Mouse (Mus musculus) embryonic facial prominence, embryonic 10.5 days (tissue): ENCODE data around the gene Gsg1l. TPM values are rescaled to one million over a fixed set of nuclear protein-coding genes. Genes with fewer than 3 reads are reported as not detected.

Experiments used
- DNase-seq: peaks from one replicate; pipeline ENCODE4 v3.0.0-alpha.2; 2017; ENCODE audit warnings: low spot score
- H3K27ac ChIP-seq: fragments of 300-500 bp; sonication (generic); replicated peaks from 2 replicates; pipeline ENCODE4 v1.5.1; 2016; ENCODE audit warnings: mild to moderate bottlenecking
- H3K27me3 ChIP-seq: fragments of 300-500 bp; sonication (generic); replicated peaks from 2 replicates; pipeline ENCODE4 v1.6.1; 2016; ENCODE audit warnings: low read depth, mild to moderate bottlenecking; ENCODE audit not compliant: poor library complexity, severe bottlenecking
- H3K36me3 ChIP-seq: fragments of 300-500 bp; sonication (generic); replicated peaks from 2 replicates; pipeline ENCODE4 v1.6.1; 2016; ENCODE audit warnings: mild to moderate bottlenecking, moderate library complexity
- H3K4me1 ChIP-seq: fragments of 300-500 bp; sonication (generic); 2 replicates; pipeline ENCODE4 v1.6.1; 2016
- H3K4me3 ChIP-seq: fragments of 300-500 bp; sonication (generic); 2 replicates; pipeline ENCODE4 v1.5.1; 2016; ENCODE audit warnings: mild to moderate bottlenecking, moderate library complexity
- H3K9me3 ChIP-seq: fragments of 300-500 bp; sonication (generic); 2 replicates; pipeline ENCODE4 v1.6.1; 2016; ENCODE audit warnings: mild to moderate bottlenecking
- WGBS: fragments of 180-500 bp; shearing (Covaris S2); methylation state at CpG from one replicate; pipeline ENCODE4 v1.1.7; 2016; 5-methylcytosine and 5-hydroxymethylcytosine counted together
- polyA plus RNA-seq: library from polyadenylated mRNA; unstranded; fragments of >200 nt; fragmentation: Nextera tagmentation; extraction: Ambion mirVana; gene quantifications from 2 replicates; pipeline ENCODE4 v1.2.1, GENCODE M21; 2016

Gene Gsg1l
- polyA plus RNA-seq, 1 experiment from 2014 or later: 0.65 TPM

DNA sequence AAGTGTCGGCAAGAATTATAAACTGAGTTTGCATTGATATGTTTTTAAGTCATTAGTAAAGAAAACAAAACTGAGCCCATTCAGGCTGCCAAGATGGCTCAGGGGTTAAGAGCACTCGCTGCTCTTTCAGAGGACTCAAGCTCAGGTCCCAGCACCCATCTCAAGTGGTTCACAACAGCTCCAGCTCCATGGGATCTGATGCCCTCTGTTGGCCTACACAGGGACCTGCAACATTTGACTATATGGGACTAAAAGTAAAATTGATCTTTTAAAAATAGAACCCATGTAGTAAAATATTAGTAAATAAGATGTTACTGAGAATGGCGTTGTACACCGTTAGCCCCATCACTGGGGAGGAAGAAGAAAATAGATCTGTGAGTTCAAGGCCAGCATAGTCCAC lies 11.9 kb downstream of the Gsg1l start:
- DNase-seq: no peak
- peaks cover 6% of the 10 kb centered on the region; the same call in 1 of the 2 replicates for H3K4me1 ChIP-seq
- no peaks in the 10 kb centered on the region for H3K9me3 ChIP-seq
- WGBS: 95% methylated on average over 4 of the region's 4 CpGs
- peaks cover 9% of the 10 kb centered on the region; the same call in 1 of the 2 replicates for H3K27me3 ChIP-seq
- no peaks in the 10 kb centered on the region for H3K36me3 ChIP-seq
- H3K27ac ChIP-seq: no peak overlapping the region
- H3K4me3 ChIP-seq: no peak overlapping the region

DNA sequence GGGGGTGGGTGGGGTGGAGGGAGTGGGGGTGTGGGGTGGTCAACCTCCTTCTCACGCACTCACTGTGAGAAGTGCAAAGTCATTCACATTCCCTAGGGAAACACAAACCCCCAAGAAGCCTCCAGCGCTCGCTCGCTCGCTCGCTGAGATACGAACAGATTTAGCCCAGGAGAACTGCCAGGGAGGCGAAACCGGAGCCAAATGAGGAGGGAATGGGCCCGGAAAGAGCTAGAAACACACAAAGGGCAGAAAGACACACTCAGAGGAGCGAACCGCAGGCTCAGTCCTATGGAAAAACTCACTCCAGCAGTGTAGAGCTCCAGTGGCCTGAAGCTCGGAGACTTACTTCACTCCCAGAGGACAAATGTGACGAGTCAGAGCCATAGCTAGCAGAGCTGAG lies 15.4 kb downstream of the Gsg1l start:
- no peaks in the 10 kb centered on the region for H3K36me3 ChIP-seq
- H3K4me1 ChIP-seq: peaks cover 6% of the 10 kb centered on the region; the same call in 1 of the 2 replicates
- no peaks in the 10 kb centered on the region for H3K9me3 ChIP-seq
- H3K27me3 ChIP-seq: 0 out of 2 replicates have a peak, but pooled peaks cover 9% of the 10 kb centered on the region
- no peak for DNase-seq
- WGBS: 68% methylated on average over 14 of the region's 14 CpGs
- no peak overlapping the region for H3K27ac ChIP-seq
- no peak overlapping the region for H3K4me3 ChIP-seq

DNA sequence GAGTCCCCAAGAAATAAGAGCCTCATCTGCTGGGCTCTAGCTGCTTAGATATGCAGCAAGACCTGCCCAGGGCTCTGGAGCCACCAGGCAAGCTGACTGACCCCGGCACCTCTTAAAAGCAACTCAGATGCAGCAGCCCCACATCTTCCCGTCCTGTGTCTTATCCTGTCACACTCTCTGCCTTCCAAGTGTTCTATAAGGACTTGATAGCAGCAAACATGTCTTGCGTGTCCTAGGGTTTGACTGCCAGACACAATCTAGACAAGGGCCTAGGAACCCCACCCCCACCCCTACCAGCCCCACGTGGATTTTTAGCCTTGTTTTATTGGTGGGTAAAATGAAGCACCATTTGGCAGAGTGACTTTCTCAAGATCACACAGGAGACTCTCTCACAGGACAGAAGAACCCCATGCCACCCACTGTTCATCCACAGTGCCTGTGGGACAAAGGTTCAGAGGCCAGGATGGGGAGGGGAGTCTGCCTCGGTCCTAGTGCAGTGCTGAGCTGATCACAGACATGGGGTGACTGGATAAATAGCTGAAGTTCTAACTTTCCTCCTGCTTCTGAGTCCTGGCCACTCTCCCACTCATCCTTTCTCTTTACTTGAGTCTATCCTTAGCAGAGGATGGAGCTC lies 16.9 kb downstream of the Gsg1l start:
- Histone ChIP-seq H3K4me1 (peaks cover 6% of the 10 kb centered on the region; the same call in 1 of the 2 replicates), H3K9me3 (no peaks in the 10 kb centered on the region), H3K4me3 (no peak overlapping the region), H3K27me3 (0 out of 2 replicates have a peak, but pooled peaks cover 9% of the 10 kb centered on the region), H3K27ac (no peak overlapping the region), H3K36me3 (no peaks in the 10 kb centered on the region)
- WGBS: 77% methylated on average over 5 of the region's 5 CpGs
- no peak for DNase-seq

DNA sequence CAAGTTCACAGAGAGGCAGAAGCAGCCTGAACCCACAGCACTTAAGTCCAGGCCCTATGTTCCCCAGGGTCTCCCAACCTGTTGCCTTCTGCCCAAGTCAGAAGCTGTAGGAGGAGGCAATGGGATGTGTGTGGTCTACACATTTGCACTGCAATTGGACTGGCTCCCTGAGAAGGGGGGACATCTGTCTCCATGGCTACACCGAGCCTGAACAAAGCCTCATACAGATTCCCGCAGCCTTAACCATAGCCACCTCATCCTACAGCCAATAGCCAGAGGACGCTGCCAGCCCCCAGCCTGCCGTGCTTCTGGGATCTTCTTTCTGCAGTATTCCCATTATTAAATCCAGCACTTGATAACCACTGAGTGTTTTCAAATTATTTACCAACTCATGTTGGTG lies 20.0 kb downstream of the Gsg1l start:
- WGBS: 75% methylated on average over 4 of the region's 4 CpGs
- H3K27ac ChIP-seq: no peak overlapping the region

DNA sequence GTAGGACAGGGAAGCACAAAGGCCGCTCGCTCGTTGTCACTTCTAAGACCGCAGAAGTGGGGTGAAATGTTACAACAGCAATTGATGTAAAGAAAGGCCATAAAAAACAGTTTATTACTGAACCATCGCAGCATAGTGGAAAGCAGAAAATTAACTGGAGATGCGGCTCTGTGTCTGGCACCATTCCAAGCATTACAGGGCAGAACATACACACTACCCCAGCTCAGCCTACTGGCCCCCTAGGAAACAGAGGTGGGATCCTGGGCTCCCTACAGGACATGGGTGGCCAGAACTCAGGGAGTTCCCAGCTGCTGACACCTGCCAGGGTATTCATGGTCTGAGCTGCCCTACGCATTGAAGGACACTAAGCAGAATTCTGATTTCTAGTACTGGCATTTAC lies 23.3 kb downstream of the Gsg1l start:
- Histone ChIP-seq H3K9me3 (no peaks in the 10 kb centered on the region), H3K27ac (no peak overlapping the region), H3K27me3 (peaks cover 7% of the 10 kb centered on the region), H3K4me3 (no peak overlapping the region), H3K4me1 (peaks cover 19% of the 10 kb centered on the region), H3K36me3 (no peaks in the 10 kb centered on the region)
- DNase-seq: no peak
- 85% methylated on average over 7 of the region's 7 CpGs for WGBS

More for the DNA sequence above, 20.0 kb downstream of the Gsg1l start:
- Histone ChIP-seq H3K27me3 (0 out of 2 replicates have a peak, but pooled peaks cover 9% of the 10 kb centered on the region), H3K4me1 (peaks cover 10% of the 10 kb centered on the region), H3K36me3 (no peaks in the 10 kb centered on the region), H3K9me3 (no peaks in the 10 kb centered on the region), H3K4me3 (no peak overlapping the region)
- DNase-seq: no peak

DNA sequence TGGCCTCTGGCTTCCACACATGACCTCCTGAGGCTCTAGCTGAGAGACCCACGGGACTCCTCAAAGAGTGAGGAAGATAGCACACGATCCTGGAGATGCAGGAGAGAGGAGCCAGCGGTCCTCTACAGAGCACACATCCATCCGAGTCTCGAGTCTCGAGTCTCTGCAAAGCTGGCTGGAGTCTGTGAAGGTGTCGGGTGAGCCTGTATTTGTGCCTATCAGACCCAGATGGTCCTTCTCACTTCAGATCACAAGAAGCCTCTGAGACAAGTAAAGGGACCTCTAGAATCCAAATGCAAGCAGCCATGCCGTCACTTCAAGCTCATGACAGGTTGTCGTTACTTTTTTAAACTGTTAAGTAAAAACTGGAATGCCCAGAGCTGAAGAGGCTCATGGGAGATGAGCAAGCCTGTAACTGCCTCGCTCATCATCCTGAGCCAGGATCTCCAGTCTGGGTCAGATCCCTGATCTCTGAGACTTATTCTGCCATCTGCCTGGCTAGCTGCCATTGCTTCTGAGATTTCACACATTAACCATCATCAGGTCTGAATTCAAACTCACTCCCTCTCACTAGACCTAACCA lies 24.8 kb downstream of the Gsg1l start:
- Histone ChIP-seq H3K9me3 (no peaks in the 10 kb centered on the region), H3K4me3 (no peak overlapping the region), H3K27me3 (peaks cover 7% of the 10 kb centered on the region), H3K27ac (no peak overlapping the region), H3K4me1 (peaks cover 25% of the 10 kb centered on the region), H3K36me3 (no peaks in the 10 kb centered on the region)
- DNase-seq: no peak
- WGBS: 78% methylated on average over 10 of the region's 10 CpGs

DNA sequence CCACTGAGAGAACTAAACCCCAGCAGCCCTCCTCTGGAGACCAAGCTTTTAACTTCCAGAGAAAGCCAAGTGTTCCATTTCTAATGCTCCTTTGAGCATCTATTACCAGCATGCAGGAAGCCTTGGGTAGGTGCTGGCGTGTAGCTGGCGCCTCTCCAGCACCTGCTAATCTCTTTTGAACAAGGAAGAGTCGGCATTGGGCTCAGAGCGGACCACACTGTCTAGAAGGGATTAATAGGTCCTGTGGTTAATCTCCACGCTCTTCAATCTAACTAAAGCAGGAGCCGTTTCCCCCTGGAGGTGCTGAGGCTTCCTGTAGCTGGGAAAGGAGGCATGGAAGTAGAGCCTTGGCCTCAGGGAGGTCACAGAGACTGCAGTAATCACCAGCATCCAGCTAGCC lies 27.6 kb downstream of the Gsg1l start:
- WGBS: 67% methylated on average over 6 of the region's 6 CpGs

DNA sequence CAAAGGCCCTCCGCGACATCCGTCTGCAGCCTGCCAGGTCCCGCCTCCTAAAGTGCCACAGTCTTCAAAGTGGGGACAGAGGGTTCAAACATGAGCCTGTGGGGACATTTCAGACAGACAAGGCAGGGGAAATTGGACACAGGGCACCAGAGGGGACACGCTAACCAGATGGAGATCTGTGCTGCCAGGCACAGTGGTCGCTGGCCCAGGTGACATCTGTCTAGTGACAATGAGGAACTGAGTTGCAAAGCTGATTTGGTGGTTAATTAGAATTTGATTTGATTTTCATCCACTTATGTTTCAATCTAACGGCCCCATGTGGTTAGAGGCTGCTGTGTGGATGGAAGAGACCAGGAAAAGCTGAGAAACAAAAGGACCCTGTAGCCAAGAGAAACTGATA lies 28.6 kb downstream of the Gsg1l start:
- Histone ChIP-seq H3K27ac (no peak overlapping the region), H3K36me3 (no peaks in the 10 kb centered on the region), H3K27me3 (peaks cover 7% of the 10 kb centered on the region), H3K4me1 (peaks cover 28% of the 10 kb centered on the region), H3K4me3 (no peak overlapping the region), H3K9me3 (no peaks in the 10 kb centered on the region)
- no peak for DNase-seq
- WGBS: 84% methylated on average over 7 of the region's 7 CpGs

More for the DNA sequence above, 27.6 kb downstream of the Gsg1l start:
- no peaks in the 10 kb centered on the region for H3K9me3 ChIP-seq
- H3K36me3 ChIP-seq: no peaks in the 10 kb centered on the region
- no peak overlapping the region for H3K27ac ChIP-seq
- no peak for DNase-seq
- peaks cover 35% of the 10 kb centered on the region for H3K4me1 ChIP-seq
- H3K27me3 ChIP-seq: peaks cover 7% of the 10 kb centered on the region
- H3K4me3 ChIP-seq: no peak overlapping the region

DNA sequence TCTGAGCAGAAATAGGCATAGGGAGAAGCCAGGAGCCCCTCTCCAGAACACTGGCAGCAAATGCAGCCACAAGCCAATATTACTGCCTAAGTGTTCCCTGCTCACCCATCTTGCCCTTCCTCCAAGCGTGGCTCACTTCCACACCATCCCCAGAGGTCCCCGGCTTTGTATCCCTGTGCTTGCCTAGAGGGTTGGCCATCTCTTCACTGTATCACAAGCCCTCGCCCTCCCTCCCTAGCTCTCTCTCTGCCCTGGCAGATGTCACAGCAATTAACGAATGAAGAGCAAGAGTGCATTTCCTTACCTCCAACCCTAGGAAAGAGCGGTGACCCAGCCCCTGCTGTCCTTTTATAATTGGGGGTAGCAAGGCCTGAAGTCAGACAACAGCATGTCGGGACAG lies 30.3 kb downstream of the Gsg1l start:
- Histone ChIP-seq H3K9me3 (no peaks in the 10 kb centered on the region), H3K4me1 (peaks cover 39% of the 10 kb centered on the region), H3K36me3 (no peaks in the 10 kb centered on the region), H3K4me3 (no peak overlapping the region), H3K27me3 (peaks cover 7% of the 10 kb centered on the region), H3K27ac (no peak overlapping the region)
- WGBS: 45% methylated on average over 6 of the region's 6 CpGs
- DNase-seq: no peak

DNA sequence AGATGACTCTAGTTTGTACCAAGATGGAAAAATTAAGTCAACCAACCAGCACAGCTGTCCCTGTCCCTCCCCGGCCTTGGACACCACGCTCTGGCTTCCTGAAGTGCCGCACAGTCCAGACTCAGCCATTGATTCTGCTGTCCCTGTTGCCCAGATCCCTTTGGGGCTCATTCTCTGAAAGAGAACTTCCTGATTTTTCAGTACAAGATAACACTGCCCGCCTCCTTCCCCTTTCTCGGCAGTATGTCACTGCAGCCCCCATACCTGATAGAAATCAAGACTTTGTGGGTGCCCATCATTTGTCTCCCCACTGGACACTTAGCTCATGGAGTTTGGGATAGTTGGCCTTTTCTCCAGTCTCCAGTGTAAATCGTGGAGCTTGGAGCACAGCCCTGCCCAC lies 37.1 kb downstream of the Gsg1l start:
- WGBS: 92% methylated on average over 6 of the region's 6 CpGs
- no peak overlapping the region for H3K27ac ChIP-seq

DNA sequence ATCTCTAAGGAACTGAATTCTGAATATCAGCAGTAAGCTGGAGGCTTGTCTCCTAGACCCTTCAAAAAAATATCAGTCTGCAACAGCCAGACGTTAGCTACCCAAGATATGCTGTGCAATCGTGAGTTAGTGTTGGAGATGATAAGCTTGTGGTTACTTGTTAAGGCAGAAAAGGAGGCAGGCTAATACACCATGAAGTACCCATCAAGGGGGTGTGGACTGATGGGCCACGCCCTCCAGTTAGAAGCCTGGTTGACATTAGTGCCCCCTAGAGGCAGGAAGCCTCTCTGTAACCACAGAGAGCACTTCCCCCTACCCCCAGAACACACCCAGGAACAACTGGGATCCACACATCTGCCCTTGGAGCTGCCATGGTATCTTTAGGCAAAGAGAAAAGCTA lies 39.9 kb downstream of the Gsg1l start:
- Histone ChIP-seq H3K9me3 (no peaks in the 10 kb centered on the region), H3K4me3 (no peak overlapping the region), H3K27me3 (no peaks in the 10 kb centered on the region), H3K4me1 (peaks cover 31% of the 10 kb centered on the region), H3K36me3 (no peaks in the 10 kb centered on the region), H3K27ac (no peak overlapping the region)
- WGBS: 50% methylated on average over 3 of the region's 3 CpGs
- no peak for DNase-seq

More for the DNA sequence above, 37.1 kb downstream of the Gsg1l start:
- no peak for DNase-seq
- Histone ChIP-seq H3K9me3 (no peaks in the 10 kb centered on the region), H3K4me1 (peaks cover 20% of the 10 kb centered on the region), H3K27me3 (no peaks in the 10 kb centered on the region; the same call in 1 of the 2 replicates), H3K4me3 (no peak overlapping the region), H3K36me3 (no peaks in the 10 kb centered on the region)

DNA sequence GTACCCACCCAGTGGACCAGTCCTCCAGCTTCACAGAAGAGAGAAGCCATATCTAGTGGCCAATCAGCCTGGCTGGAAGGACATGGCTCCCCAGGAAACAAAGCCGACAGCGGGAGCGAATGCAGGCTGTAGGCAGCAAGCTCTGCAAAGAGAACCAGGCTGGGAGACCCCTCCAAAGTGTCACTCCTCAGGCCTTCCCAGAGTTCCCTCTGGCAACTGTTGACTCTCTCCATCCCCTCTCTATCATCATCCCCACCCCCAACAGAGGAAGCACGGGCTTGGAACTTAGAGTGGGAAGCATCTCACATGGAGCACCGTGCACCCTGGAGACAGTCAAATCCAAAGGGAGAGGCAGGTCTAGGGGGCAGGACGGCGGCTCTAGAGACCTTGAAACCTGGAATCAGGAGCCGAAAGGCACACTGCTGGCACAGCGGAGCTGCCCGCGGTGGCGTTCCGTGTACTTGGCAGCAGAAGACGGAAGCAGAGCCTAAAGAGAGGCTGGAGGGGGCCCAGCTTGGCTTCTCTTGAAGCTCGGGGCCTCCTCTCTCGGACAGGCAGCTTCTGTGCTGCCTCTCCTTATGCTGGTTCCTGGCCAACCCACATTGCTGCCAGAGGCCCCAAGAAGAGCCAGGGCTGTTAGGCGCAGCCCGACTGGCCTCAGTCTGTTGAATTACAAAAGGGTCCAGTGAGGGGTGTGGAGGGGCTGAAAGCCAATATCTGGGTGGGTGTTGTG lies 41.3 kb downstream of the Gsg1l start:
- WGBS: 80% methylated on average over 18 of the region's 18 CpGs
- peak overlapping the region; percentile 36; the same call in 1 of the 2 replicates for H3K27ac ChIP-seq
- no peak for DNase-seq
- no peaks in the 10 kb centered on the region for H3K36me3 ChIP-seq
- H3K4me1 ChIP-seq: peaks cover 38% of the 10 kb centered on the region
- no peaks in the 10 kb centered on the region for H3K27me3 ChIP-seq
- H3K4me3 ChIP-seq: no peak overlapping the region
- no peaks in the 10 kb centered on the region for H3K9me3 ChIP-seq

DNA sequence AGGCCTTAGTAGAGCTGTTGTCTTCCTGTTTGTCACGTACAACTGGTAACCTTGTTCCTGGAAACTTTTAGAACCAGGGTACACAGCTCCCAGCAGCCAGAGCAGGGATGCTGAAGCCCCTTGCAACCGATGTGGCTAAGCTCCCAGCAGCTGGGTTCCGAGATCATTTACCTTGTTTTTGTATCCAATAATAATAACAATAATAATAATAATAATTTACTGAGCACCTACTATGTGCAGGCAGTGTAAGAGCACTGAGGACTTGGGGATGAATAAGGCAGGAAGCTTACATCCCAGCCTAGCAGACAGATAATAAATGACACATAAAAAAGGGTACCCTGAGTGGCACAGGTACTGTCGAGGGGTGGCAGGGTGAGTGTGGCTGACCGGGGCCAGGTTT lies 42.4 kb downstream of the Gsg1l start:
- Histone ChIP-seq H3K9me3 (no peaks in the 10 kb centered on the region), H3K4me3 (no peak overlapping the region), H3K27me3 (no peaks in the 10 kb centered on the region), H3K27ac (no peak overlapping the region), H3K36me3 (no peaks in the 10 kb centered on the region), H3K4me1 (peaks cover 43% of the 10 kb centered on the region)
- DNase-seq: no peak
- WGBS: 88% methylated on average over 5 of the region's 5 CpGs
